Mouse (Mus musculus) effector memory CD4-positive, alpha-beta T cell, adult 5 months (primary cell): ENCODE results near the gene Stpg4. TPM values are rescaled to one million over a fixed set of nuclear protein-coding genes. Genes with fewer than 3 reads are reported as not detected.

Source experiments
- polyA plus RNA-seq: library from polyadenylated mRNA; unstranded; fragments of 100-300 nt; shearing (Covaris generic); gene quantifications from one replicate; pipeline ENCODE4 v1.2.1, GENCODE M21; 2017

Stpg4 gene
- polyA plus RNA-seq: not detected

GRCm38 (mm10) chr17:87427511-87427910 lies at the start of gene Stpg4:
Gene Stpg4 (minus strand): TSS chr17:87427741.

DNA sequence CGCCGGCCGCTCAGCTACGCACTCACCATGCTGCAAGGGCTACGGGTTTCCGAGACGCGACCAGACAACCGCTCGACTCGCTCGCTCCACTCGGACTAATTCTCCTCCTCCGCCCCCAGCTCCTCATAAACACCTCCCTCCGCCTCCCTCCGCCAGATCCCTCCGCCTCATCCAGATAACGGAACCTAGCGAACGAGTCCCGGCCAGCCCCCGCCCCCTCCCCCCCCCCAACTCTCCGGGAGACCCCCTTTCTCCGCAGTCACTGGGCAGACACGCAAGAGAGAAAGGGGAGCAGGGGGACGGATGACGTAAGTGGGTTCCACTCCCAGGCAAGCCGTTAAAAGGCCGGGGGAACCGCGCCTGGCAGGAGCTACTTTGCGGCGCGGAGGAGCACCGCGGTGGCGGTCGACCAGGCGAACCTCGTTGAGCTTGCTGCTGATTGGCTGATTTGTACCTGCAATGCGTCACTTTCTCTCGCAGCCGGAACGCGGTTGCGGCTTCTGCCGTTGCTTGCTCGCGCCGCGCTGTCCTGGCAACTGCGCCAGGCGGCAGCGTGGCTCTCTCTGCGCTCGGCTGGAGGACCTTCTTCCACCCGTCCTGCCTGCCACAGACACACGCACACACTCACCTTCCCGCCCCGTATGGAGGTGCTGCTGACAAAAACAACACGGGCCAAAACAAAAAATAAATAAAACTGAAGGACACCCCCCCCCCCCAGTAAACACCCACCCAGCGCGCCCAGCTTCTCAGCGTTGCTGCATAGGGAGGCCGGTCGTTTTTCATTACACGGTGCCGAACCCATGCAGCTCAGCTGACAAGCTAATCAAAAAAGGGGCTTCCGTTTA lies 19.4 kb upstream of the Stpg4 start, which contains the start of gene Calm2:
Gene Calm2 (minus strand): TSS at position 169 of the 845 bp plus-strand sequence.

Other genes with a start within 250 kb of the Stpg4 start
- gene Mcfd2, start 161.8 kb downstream of the Stpg4 start, polyA plus RNA-seq: 22.6 TPM
- gene Ttc7, start 144.9 kb downstream of the Stpg4 start, polyA plus RNA-seq: 58.8 TPM
- 657 TPM for gene Calm2, start 19.2 kb upstream of the Stpg4 start, polyA plus RNA-seq
- gene Epcam, start 208.2 kb upstream of the Stpg4 start, polyA plus RNA-seq: 3.5 TPM
- 44.5 TPM for gene Msh2, start 244.6 kb upstream of the Stpg4 start, polyA plus RNA-seq